Mouse (Mus musculus): Measurements from ENCODE around the gene Palm3.

- TF ChIP-seq CTCF (conservative IDR thresholded peaks at IDR 0.05; ENCODE audit: insufficient read depth, insufficient read length, low read depth, low read length) (no peak), POLR2A (IDR thresholded peaks at IDR 0.05; ENCODE audit: low read depth, low read length) (no peak)
These were observed 8.6 kb upstream of the Palm3 start for GRCm38 (mm10) chr8:84012499-84013165.

Measured in kidney, adult 2 months (tissue).